Mouse (Mus musculus) T-cell, adult 66 days (primary cell): ENCODE data around the gene Kif26a. TPM values are rescaled to one million over a fixed set of nuclear protein-coding genes. Genes with fewer than 3 reads are reported as not detected.

ENCODE experiments used
- total RNA-seq, 2 experiments: library from RNA; stranded (reverse); gene quantifications; 3 replicates in 1 of 2; 4 replicates in 1 of 2; pipeline ENCODE4 v1.2.4; 2023

Gene Kif26a
- not detected for total RNA-seq

GRCm38 (mm10) chr12:112145875-112146651 is at the start of gene Kif26a:
Gene Kif26a, plus strand, starts transcription at chr12:112146208.

GRCm38 (mm10) chr12:112106541-112106971 is 39.5 kb upstream of the Kif26a start, which contains the start of gene Aspg:
Gene Aspg, plus strand, starts transcription at chr12:112106679.

Other genes with a start within 250 kb of the Kif26a start
- 10 to 100 TPM; 56.7 to 58.9 TPM for gene Ppp1r13b, start 238.1 kb upstream of the Kif26a start, total RNA-seq
- gene Atp5mpl, start 179.2 kb upstream of the Kif26a start, total RNA-seq: 100 to 1,000 TPM; 206 to 238 TPM
- under 1 TPM in 1 of 2 experiments, not detected in 1; 0.18 TPM for gene Tdrd9, start 174.6 kb upstream of the Kif26a start, total RNA-seq
- not detected for gene Rd3l, start 164.9 kb upstream of the Kif26a start, total RNA-seq
- not detected for gene Aspg, start 39.5 kb upstream of the Kif26a start, total RNA-seq